Comparison of ENCODE assay signal across 8 mouse cellular contexts in genomic region chr14:76556852-76557208, GRCm38 (mm10). TPM values are rescaled to one million over a fixed set of nuclear protein-coding genes. Genes with fewer than 3 reads are reported as not detected.
A peak's percentile ranks its signal among the peaks of the same experiment; 100 is the strongest.
DNase-seq lines count a peak whose midpoint lies in the region; ATAC-seq lines count a peak whose summit lies in the region.

Serp2 (minus strand) TSS chr14:76556889.

- peak within 1 kb of the TSS; percentile 97 for H3K4me2 ChIP-seq in embryonic facial prominence, embryonic 15.5 days (replicated peaks)
- peak within 1 kb of the TSS; percentile 70 for H3K4me2 ChIP-seq in midbrain, embryonic 16.5 days (ENCODE audit: low read length)

- H3K9ac ChIP-seq in embryonic facial prominence, embryonic 15.5 days: peak within 1 kb of the TSS; percentile 59
- H3K9ac ChIP-seq in midbrain, embryonic 16.5 days (ENCODE audit: low read depth, low read length): peak within 1 kb of the TSS; percentile 88

- H3K27ac ChIP-seq in embryonic facial prominence, embryonic 15.5 days (replicated peaks): peak within 1 kb of the TSS; percentile 85
- H3K27ac ChIP-seq in midbrain, embryonic 16.5 days (ENCODE audit: low read length): peak within 1 kb of the TSS; percentile 91

- 9% methylated on average over 17 of the region's 17 CpGs for WGBS in embryonic facial prominence, embryonic 15.5 days
- WGBS in midbrain, embryonic 16.5 days: 11% methylated on average over 17 of the region's 17 CpGs

- no peaks in the 10 kb centered on the region for H3K36me3 ChIP-seq in embryonic facial prominence, embryonic 15.5 days
- H3K36me3 ChIP-seq in midbrain, embryonic 16.5 days (ENCODE audit: control insufficient read depth, insufficient read depth, low read length): no peaks in the 10 kb centered on the region

- ATAC-seq in embryonic facial prominence, embryonic 15.5 days (ENCODE audit: insufficient number of reproducible peaks, low FRiP score, low TSS enrichment, low read depth): peak; percentile 2; the same call in 1 of the 2 replicates
- peak; percentile 63 for ATAC-seq in midbrain, embryonic 16.5 days

- peak within 1 kb of the TSS; percentile 63 for H3K4me3 ChIP-seq in embryonic facial prominence, embryonic 15.5 days (replicated peaks)
- H3K4me3 ChIP-seq in midbrain, embryonic 16.5 days (ENCODE audit: low read depth, low read length): peak within 1 kb of the TSS; percentile 58

- H3K9me3 ChIP-seq in embryonic facial prominence, embryonic 15.5 days (replicated peaks): no peaks in the 10 kb centered on the region
- no peaks in the 10 kb centered on the region for H3K9me3 ChIP-seq in midbrain, embryonic 16.5 days (replicated peaks; ENCODE audit: control insufficient read depth, low read length, poor library complexity, severe bottlenecking)

- no peak for DNase-seq in left cerebral cortex, adult 18-20 months (ENCODE audit: low spot score in 2 of 2)
- DNase-seq in left cerebral cortex, adult 11 months (ENCODE audit: low spot score): no peak
- no peak for DNase-seq in layer of hippocampus, postnatal 10 days (ENCODE audit: low spot score in 2 of 2)
- DNase-seq in retina, postnatal 1 day: no peak
- DNase-seq in frontal cortex, postnatal 14 days (ENCODE audit: low spot score in 2 of 2): no peak
- no peak for DNase-seq in thymus, postnatal 4 days

- H3K4me1 ChIP-seq in embryonic facial prominence, embryonic 15.5 days: peaks cover 30% of the 10 kb centered on the region; the same call in 1 of the 2 replicates
- peaks cover 17% of the 10 kb centered on the region for H3K4me1 ChIP-seq in midbrain, embryonic 16.5 days (ENCODE audit: control insufficient read depth, insufficient read depth, low read length)

- H3K27me3 ChIP-seq in embryonic facial prominence, embryonic 15.5 days: no peaks in the 10 kb centered on the region
- H3K27me3 ChIP-seq in midbrain, embryonic 16.5 days (ENCODE audit: control insufficient read depth, insufficient read depth, low read depth, low read length): no peaks in the 10 kb centered on the region

RNA-seq across cellular contexts. Expression of gene Serp2, which starts in this region (rescaled TPM):
- total RNA-seq in left cerebral cortex, adult 18-20 months (2021): 100 to 1,000 TPM; 180 to 192 TPM
- polyA plus RNA-seq in embryonic facial prominence, embryonic 15.5 days (2015; fragmentation: Nextera tagmentation; extraction: Ambion mirVana): 7.3 and 8.3 TPM in 2 replicates
- 100 to 1,000 TPM; 150 to 175 TPM for total RNA-seq in layer of hippocampus, postnatal 10 days (2021)
- 207 and 239 TPM in 2 replicates for polyA plus RNA-seq in midbrain, embryonic 16.5 days (2015; fragmentation: Nextera tagmentation; extraction: Ambion mirVana)

Comparison
In these comparisons a context has a peak if more than half of its experiments do, and no peak if none do; other contexts are left out.
1. RNA of gene Serp2 (polyA plus RNA-seq): 207 to 239 TPM in midbrain, embryonic 16.5 days; 7.3 to 8.3 TPM in embryonic facial prominence, embryonic 15.5 days; every median in the first group is over 10 times any median in the second.